Mouse (Mus musculus): ENCODE results near the gene Nlrp10. TPM values are rescaled to one million over a fixed set of nuclear protein-coding genes. Genes with fewer than 3 reads are reported as not detected.
A peak's percentile ranks its signal among the peaks of the same experiment; 100 is the strongest.

Nlrp10 gene
- polyA plus RNA-seq, 2 experiments, result 0.01 TPM; not detected in 1

DNA sequence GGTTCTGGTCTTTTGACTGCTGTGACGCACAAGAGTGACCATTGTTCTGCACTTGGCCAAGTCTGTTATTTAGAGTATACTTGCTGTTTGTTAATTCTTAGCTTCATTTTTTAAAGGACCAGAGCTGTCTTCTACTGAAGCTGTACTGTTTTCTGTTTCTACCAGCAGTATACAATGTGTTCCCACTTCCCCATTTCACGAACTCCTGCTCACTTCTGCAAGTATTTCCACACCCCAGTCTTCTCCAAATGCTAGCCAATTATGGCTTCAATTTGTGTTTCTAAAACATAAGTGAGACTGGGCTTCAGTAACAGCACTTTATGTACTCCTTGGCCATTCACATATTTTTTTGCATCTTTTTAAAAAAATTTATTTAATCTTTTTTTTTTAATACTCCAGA, 27.8 kb upstream of the Nlrp10 start:
- no peak overlapping the region for H3K4me2 ChIP-seq (ENCODE audit: low read depth)

DNA sequence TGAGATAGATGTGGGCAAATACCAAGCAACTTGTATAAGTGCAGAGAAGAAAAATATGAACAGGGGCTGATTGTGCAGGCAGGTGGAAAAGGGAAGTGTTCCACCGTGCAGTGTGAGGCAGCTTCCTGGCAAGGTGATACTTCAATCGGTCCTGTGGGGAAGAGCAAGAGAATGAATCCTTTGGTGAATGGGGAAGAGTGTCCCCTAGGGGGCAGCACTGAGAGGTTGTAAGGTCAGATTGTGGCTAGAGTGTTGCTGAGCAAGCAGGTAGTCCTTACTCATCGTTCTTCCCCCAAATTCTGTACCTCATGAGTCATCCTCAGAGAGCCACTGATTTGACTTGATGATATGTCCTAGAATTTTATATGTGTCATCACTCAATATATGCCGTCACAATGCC, 24.2 kb upstream of the Nlrp10 start:
- no peak overlapping the region for H3K4me2 ChIP-seq (ENCODE audit: low read depth)
- H3K9me3 ChIP-seq (ENCODE audit: control insufficient read depth, low read length), result no peaks in the 10 kb centered on the region
- H3K4me3 ChIP-seq (ENCODE audit: insufficient read depth in 1 of 2, low read depth in 2 of 2, low read length in 2 of 2), result no peak overlapping the region
- DNase-seq (ENCODE audit: low read depth in 3 of 3, low spot score in 3 of 3), result peak; percentile 9 to 36 (median 23)
- H3K27me3 ChIP-seq (ENCODE audit: control insufficient read depth, insufficient read depth, low read length), result peaks cover 37% of the 10 kb centered on the region
- 33% methylated on average over 4 of the region's 4 CpGs for WGBS (ENCODE audit: insufficient replicate concordance)
- ATAC-seq (ENCODE audit: insufficient read depth), result no peak
- H3K4me1 ChIP-seq (replicated peaks; ENCODE audit: control insufficient read depth in 2 of 2, insufficient read depth in 2 of 2, low read length in 1 of 2), result no peaks in the 10 kb centered on the region
- H3K36me3 ChIP-seq (replicated peaks; ENCODE audit: control insufficient read depth, insufficient read depth, low read depth), result no peaks in the 10 kb centered on the region
- H3K27ac ChIP-seq, result no peak overlapping the region
- TF ChIP-seq EP300 (IDR thresholded peaks at IDR 0.05; ENCODE audit: low read depth) (no peak), CTCF (IDR thresholded peaks at IDR 0.05; ENCODE audit: low read depth) (peak; percentile 82)
- no peak overlapping the region for H3K9ac ChIP-seq (replicated peaks)

More for the DNA sequence above, 27.8 kb upstream of the Nlrp10 start:
- 33% methylated on average over 2 of the region's 2 CpGs for WGBS (ENCODE audit: insufficient replicate concordance)
- Histone ChIP-seq H3K27me3 (ENCODE audit: control insufficient read depth, insufficient read depth, low read length) (peaks cover 2% of the 10 kb centered on the region), H3K36me3 (replicated peaks; ENCODE audit: control insufficient read depth, insufficient read depth, low read depth) (no peaks in the 10 kb centered on the region), H3K9ac (replicated peaks) (no peak overlapping the region), H3K9me3 (ENCODE audit: control insufficient read depth, low read length) (no peaks in the 10 kb centered on the region), H3K4me3 (ENCODE audit: insufficient read depth in 1 of 2, low read depth in 2 of 2, low read length in 2 of 2) (no peak overlapping the region), H3K4me1 (replicated peaks; ENCODE audit: control insufficient read depth in 2 of 2, insufficient read depth in 2 of 2, low read length in 1 of 2) (no peaks in the 10 kb centered on the region), H3K27ac (no peak overlapping the region)
- DNase-seq (ENCODE audit: low read depth in 3 of 3, low spot score in 3 of 3) (no peak), ATAC-seq (ENCODE audit: insufficient read depth) (no peak)
- no peak for TF ChIP-seq EP300 (IDR thresholded peaks at IDR 0.05; ENCODE audit: low read depth)
- TF ChIP-seq CTCF (IDR thresholded peaks at IDR 0.05; ENCODE audit: low read depth), result no peak

DNA sequence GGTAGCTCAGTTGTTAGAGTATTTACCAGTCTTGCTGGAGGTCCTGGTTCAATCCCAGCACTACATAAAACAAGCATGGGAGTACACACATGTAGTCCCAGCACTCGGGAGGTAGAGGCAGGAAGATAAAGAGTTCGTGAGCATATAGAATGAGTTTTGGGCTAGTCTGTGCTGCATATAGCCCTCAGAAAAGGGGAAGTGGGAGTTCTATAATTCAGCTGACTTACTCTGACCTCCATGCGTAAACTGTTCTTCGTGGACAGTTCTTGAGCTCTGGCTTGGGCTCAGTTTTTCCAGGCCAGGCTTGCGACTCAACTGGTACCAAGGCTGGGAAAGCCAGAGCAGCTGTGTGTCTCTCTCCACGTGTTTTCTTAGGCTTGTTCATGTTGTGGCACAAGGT, 22.8 kb upstream of the Nlrp10 start:
- H3K4me2 ChIP-seq (ENCODE audit: low read depth), result no peak overlapping the region
- WGBS (ENCODE audit: insufficient replicate concordance), result 38% methylated on average over 6 of the region's 6 CpGs

DNA sequence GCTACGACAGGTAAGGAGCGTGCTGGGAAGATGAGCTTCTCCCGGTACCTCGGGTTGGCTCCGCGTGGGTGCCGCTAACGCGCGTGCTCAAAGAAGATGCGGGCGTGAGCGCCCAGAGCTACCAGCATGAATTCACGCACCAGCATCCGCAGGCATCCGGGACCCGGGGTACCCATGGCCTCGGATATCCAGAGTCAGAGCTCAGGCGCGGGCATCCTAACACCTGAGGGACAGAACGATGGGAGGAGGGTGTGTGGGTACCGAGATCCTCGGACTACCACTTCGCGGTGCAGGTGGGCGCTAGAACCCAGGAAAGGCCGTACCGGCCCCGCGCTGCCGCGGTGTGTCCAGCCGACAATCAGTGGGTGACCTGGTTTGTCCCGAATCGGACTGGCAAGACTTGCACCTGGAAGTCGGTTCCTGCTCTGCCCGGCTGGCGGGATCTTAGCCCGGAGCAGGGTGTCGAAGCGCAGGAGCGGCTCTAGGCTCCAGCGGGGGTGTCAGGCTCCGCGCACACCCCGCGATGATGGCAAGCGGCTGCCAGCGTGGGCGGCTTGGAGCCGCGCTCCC, 20.9 kb upstream of the Nlrp10 start:
- no peak for DNase-seq (ENCODE audit: low read depth in 3 of 3, low spot score in 3 of 3)
- H3K27me3 ChIP-seq (ENCODE audit: control insufficient read depth, insufficient read depth, low read length), result peaks cover 39% of the 10 kb centered on the region
- no peaks in the 10 kb centered on the region for H3K36me3 ChIP-seq (replicated peaks; ENCODE audit: control insufficient read depth, insufficient read depth, low read depth)
- peak overlapping the region; percentile 24 for H3K4me2 ChIP-seq (ENCODE audit: low read depth)
- TF ChIP-seq EP300 (IDR thresholded peaks at IDR 0.05; ENCODE audit: low read depth) (no peak), CTCF (IDR thresholded peaks at IDR 0.05; ENCODE audit: low read depth) (no peak)
- WGBS (ENCODE audit: insufficient replicate concordance), result 3% methylated on average over 52 of the region's 52 CpGs
- H3K9ac ChIP-seq (replicated peaks), result no peak overlapping the region
- ATAC-seq (ENCODE audit: insufficient read depth), result no peak
- no peak overlapping the region for H3K4me3 ChIP-seq (ENCODE audit: insufficient read depth in 1 of 2, low read depth in 2 of 2, low read length in 2 of 2)
- no peak overlapping the region for H3K27ac ChIP-seq
- H3K9me3 ChIP-seq (ENCODE audit: control insufficient read depth, low read length), result no peaks in the 10 kb centered on the region
- no peaks in the 10 kb centered on the region for H3K4me1 ChIP-seq (replicated peaks; ENCODE audit: control insufficient read depth in 2 of 2, insufficient read depth in 2 of 2, low read length in 1 of 2)

More for the DNA sequence above, 22.8 kb upstream of the Nlrp10 start:
- no peak overlapping the region for H3K9ac ChIP-seq (replicated peaks)
- H3K36me3 ChIP-seq (replicated peaks; ENCODE audit: control insufficient read depth, insufficient read depth, low read depth), result no peaks in the 10 kb centered on the region
- ATAC-seq (ENCODE audit: insufficient read depth) (no peak), DNase-seq (ENCODE audit: low read depth in 3 of 3, low spot score in 3 of 3) (no peak)
- H3K9me3 ChIP-seq (ENCODE audit: control insufficient read depth, low read length), result no peaks in the 10 kb centered on the region
- H3K4me1 ChIP-seq (replicated peaks; ENCODE audit: control insufficient read depth in 2 of 2, insufficient read depth in 2 of 2, low read length in 1 of 2), result no peaks in the 10 kb centered on the region
- H3K27me3 ChIP-seq (ENCODE audit: control insufficient read depth, insufficient read depth, low read length), result peaks cover 39% of the 10 kb centered on the region
- no peak for TF ChIP-seq EP300 (IDR thresholded peaks at IDR 0.05; ENCODE audit: low read depth)
- no peak for TF ChIP-seq CTCF (IDR thresholded peaks at IDR 0.05; ENCODE audit: low read depth)
- H3K4me3 ChIP-seq (ENCODE audit: insufficient read depth in 1 of 2, low read depth in 2 of 2, low read length in 2 of 2), result no peak overlapping the region
- no peak overlapping the region for H3K27ac ChIP-seq

GRCm38 (mm10) chr7:108950312-108950761, 20.4 kb upstream of the Nlrp10 start, which contains the start of gene Tub:
Tub (plus strand) TSS chr7:108950338.
- DNase-seq (ENCODE audit: low read depth in 3 of 3, low spot score in 3 of 3) (no peak), ATAC-seq (ENCODE audit: insufficient read depth) (no peak)
- Histone ChIP-seq H3K9me3 (ENCODE audit: control insufficient read depth, low read length) (no peaks in the 10 kb centered on the region), H3K27me3 (ENCODE audit: control insufficient read depth, insufficient read depth, low read length) (peaks cover 39% of the 10 kb centered on the region), H3K4me2 (ENCODE audit: low read depth) (peak within 1 kb of the TSS; percentile 24), H3K4me1 (replicated peaks; ENCODE audit: control insufficient read depth in 2 of 2, insufficient read depth in 2 of 2, low read length in 1 of 2) (no peaks in the 10 kb centered on the region), H3K4me3 (ENCODE audit: insufficient read depth in 1 of 2, low read depth in 2 of 2, low read length in 2 of 2) (no peak within 1 kb of the TSS), H3K36me3 (replicated peaks; ENCODE audit: control insufficient read depth, insufficient read depth, low read depth) (no peaks in the 10 kb centered on the region; the same call in 1 of the 2 replicates), H3K9ac (replicated peaks) (no peak within 1 kb of the TSS), H3K27ac (no peak within 1 kb of the TSS)
- no peak for TF ChIP-seq CTCF (IDR thresholded peaks at IDR 0.05; ENCODE audit: low read depth)
- no peak for TF ChIP-seq EP300 (IDR thresholded peaks at IDR 0.05; ENCODE audit: low read depth)
- 4% methylated on average over 43 of the region's 44 CpGs for WGBS (ENCODE audit: insufficient replicate concordance)
